Mouse (Mus musculus): ENCODE results near the gene Vasn. TPM values are rescaled to one million over a fixed set of nuclear protein-coding genes. Genes with fewer than 3 reads are reported as not detected.

Vasn gene
- polyA plus RNA-seq, 1 experiment from 2014 or later: 24.1 TPM

DNA sequence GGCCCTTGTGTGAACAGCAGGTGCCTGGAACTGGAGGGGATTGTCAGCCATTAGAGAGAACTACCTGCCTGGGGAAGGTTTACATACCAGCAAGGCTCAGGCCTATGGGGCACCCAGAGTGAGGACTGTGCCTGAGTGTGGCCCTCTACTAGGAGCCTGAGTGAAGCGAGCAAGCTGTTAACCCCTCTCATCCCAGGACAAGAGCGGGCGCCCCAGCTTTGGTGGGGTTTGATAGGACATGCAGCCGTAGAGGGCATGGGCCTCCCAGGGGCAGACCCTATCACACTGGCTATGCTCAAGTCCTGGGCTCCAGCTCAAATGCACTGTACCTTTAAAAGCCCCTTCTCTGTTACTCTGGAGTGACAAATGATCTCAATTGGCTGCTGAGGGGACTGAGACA lies 7.1 kb downstream of the Vasn start:
- peaks cover 32% of the 10 kb centered on the region for H3K36me3 ChIP-seq

DNA sequence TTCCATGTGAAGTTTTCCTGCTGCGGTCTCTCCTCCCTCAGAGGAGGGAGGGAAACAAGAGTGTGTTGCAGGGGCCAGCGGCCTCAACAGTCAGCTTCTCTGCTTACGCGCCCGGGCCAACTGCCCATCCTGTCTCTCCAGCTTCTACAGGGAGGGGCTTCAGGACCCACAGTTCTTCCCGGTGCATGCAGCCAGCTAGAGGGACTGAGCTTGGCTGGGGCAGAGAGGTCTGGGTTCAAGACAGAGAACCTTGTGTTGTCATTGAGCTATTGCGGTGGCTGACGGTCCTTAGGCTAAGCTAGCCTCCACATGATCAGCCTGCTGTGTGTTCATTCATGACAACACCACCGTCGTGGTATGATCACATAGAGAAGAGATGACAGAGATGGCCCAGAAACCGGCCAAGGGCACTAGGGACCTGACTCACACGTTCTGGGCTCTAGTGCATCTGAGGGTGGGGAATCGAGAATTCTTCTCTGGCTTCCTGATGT lies 8.0 kb downstream of the Vasn start:
- peak overlapping the region; percentile 8; the same call in 1 of the 2 replicates for H3K4me2 ChIP-seq (replicated peaks)
- no peaks in the 10 kb centered on the region for H3K27me3 ChIP-seq
- peak overlapping the region; percentile 11; the same call in 1 of the 2 replicates for H3K9ac ChIP-seq
- no peak overlapping the region for H3K4me3 ChIP-seq
- H3K27ac ChIP-seq: peak overlapping the region; percentile 82
- WGBS: 55% methylated on average over 13 of the region's 13 CpGs
- peaks cover 32% of the 10 kb centered on the region for H3K36me3 ChIP-seq
- no peak for ATAC-seq (ENCODE audit: insufficient number of reproducible peaks, insufficient read depth, low FRiP score, low TSS enrichment)
- peaks cover 88% of the 10 kb centered on the region for H3K4me1 ChIP-seq
- no peaks in the 10 kb centered on the region for H3K9me3 ChIP-seq

More for the DNA sequence above, 7.1 kb downstream of the Vasn start:
- Histone ChIP-seq H3K4me1 (peaks cover 88% of the 10 kb centered on the region), H3K27ac (peak overlapping the region; percentile 82), H3K4me2 (replicated peaks) (peak overlapping the region; percentile 8; the same call in 1 of the 2 replicates), H3K9ac (peak overlapping the region; percentile 11; the same call in 1 of the 2 replicates), H3K27me3 (no peaks in the 10 kb centered on the region), H3K9me3 (no peaks in the 10 kb centered on the region), H3K4me3 (no peak overlapping the region)
- WGBS: 60% methylated on average over 4 of the region's 4 CpGs
- no peak for ATAC-seq (ENCODE audit: insufficient number of reproducible peaks, insufficient read depth, low FRiP score, low TSS enrichment)

DNA sequence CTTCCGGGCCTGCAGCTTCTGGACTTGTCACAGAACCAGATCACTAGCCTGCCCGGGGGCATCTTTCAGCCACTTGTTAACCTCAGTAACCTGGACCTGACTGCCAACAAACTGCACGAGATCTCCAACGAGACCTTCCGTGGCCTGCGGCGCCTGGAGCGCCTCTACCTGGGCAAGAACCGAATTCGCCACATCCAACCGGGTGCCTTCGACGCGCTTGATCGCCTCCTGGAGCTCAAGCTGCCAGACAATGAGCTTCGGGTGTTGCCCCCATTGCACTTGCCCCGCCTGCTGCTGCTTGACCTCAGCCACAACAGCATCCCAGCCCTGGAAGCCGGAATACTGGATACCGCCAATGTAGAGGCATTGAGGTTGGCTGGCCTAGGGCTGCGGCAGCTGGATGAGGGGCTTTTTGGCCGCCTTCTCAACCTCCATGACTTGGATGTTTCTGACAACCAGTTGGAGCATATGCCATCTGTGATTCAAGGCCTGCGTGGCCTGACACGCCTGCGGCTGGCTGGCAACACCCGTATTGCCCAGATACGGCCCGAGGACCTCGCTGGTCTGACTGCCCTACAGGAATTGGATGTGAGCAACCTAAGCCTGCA lies 8.8 kb downstream of the Vasn start:
- Histone ChIP-seq H3K9me3 (no peaks in the 10 kb centered on the region), H3K36me3 (peaks cover 28% of the 10 kb centered on the region), H3K27me3 (no peaks in the 10 kb centered on the region), H3K4me1 (peaks cover 87% of the 10 kb centered on the region), H3K4me2 (replicated peaks) (no peak overlapping the region), H3K27ac (peak overlapping the region; percentile 82), H3K9ac (no peak overlapping the region), H3K4me3 (no peak overlapping the region)
- 85% methylated on average over 28 of the region's 28 CpGs for WGBS
- ATAC-seq (ENCODE audit: insufficient number of reproducible peaks, insufficient read depth, low FRiP score, low TSS enrichment): no peak

DNA sequence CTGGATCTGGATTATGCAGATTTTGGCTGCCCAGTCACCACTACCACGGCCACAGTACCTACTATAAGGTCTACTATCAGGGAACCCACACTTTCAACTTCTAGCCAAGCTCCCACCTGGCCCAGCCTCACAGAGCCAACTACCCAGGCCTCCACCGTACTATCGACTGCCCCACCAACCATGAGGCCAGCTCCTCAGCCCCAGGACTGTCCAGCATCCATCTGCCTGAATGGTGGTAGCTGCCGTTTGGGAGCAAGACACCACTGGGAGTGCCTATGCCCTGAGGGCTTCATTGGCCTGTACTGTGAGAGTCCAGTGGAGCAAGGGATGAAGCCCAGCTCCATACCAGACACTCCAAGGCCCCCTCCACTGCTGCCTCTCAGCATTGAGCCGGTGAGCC lies 9.5 kb downstream of the Vasn start:
- H3K36me3 ChIP-seq: peaks cover 21% of the 10 kb centered on the region
- H3K27me3 ChIP-seq: no peaks in the 10 kb centered on the region
- H3K4me3 ChIP-seq: no peak overlapping the region
- ATAC-seq (ENCODE audit: insufficient number of reproducible peaks, insufficient read depth, low FRiP score, low TSS enrichment): no peak
- 73% methylated on average over 5 of the region's 5 CpGs for WGBS
- peaks cover 80% of the 10 kb centered on the region for H3K4me1 ChIP-seq
- H3K9me3 ChIP-seq: no peaks in the 10 kb centered on the region
- H3K9ac ChIP-seq: no peak overlapping the region
- no peak overlapping the region for H3K4me2 ChIP-seq (replicated peaks)
- no peak overlapping the region for H3K27ac ChIP-seq

DNA sequence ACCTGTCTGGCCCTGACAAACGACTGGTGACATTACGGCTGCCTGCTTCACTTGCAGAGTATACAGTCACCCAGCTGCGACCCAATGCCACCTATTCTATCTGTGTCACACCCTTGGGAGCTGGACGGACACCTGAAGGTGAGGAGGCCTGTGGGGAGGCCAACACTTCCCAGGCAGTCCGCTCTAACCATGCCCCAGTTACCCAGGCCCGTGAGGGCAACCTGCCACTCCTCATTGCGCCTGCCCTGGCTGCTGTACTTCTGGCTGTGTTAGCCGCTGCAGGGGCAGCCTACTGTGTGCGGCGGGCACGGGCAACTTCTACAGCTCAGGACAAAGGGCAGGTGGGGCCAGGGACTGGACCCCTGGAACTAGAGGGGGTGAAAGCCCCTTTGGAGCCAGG lies 10.0 kb downstream of the Vasn start:
- WGBS: 89% methylated on average over 11 of the region's 11 CpGs
- no peak overlapping the region for H3K9ac ChIP-seq
- H3K27me3 ChIP-seq: no peaks in the 10 kb centered on the region
- H3K4me1 ChIP-seq: peaks cover 77% of the 10 kb centered on the region
- no peak overlapping the region for H3K27ac ChIP-seq
- peaks cover 20% of the 10 kb centered on the region for H3K36me3 ChIP-seq
- no peak overlapping the region for H3K4me3 ChIP-seq
- no peak for ATAC-seq (ENCODE audit: insufficient number of reproducible peaks, insufficient read depth, low FRiP score, low TSS enrichment)
- no peak overlapping the region for H3K4me2 ChIP-seq (replicated peaks)
- H3K9me3 ChIP-seq: no peaks in the 10 kb centered on the region

DNA sequence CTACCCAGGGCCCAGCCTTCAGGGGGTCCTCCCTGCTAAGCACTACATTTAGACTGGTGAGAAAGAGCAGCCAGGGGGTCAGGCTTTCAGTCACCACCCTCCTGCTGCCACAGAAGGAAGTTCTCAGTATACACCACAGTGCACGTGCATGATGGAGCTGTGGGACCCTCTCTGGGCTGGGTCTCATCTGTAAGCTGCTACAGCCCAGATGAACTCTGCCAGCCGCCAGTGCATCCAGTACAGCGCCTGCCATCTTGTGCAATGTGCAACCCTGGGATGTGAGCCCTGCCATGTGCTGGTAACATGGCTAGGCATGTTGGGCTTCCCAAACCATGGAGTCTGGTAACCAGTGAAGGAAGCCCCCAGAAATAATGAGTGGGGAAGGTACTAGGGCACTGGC lies 10.4 kb downstream of the Vasn start:
- Histone ChIP-seq H3K36me3 (peaks cover 21% of the 10 kb centered on the region), H3K9me3 (no peaks in the 10 kb centered on the region), H3K4me1 (peaks cover 78% of the 10 kb centered on the region), H3K4me3 (no peak overlapping the region), H3K4me2 (replicated peaks) (no peak overlapping the region), H3K27me3 (no peaks in the 10 kb centered on the region), H3K9ac (no peak overlapping the region), H3K27ac (peak overlapping the region; percentile 96; the same call in 1 of the 2 replicates)
- ATAC-seq (ENCODE audit: insufficient number of reproducible peaks, insufficient read depth, low FRiP score, low TSS enrichment): no peak
- WGBS: 87% methylated on average over 3 of the region's 3 CpGs

DNA sequence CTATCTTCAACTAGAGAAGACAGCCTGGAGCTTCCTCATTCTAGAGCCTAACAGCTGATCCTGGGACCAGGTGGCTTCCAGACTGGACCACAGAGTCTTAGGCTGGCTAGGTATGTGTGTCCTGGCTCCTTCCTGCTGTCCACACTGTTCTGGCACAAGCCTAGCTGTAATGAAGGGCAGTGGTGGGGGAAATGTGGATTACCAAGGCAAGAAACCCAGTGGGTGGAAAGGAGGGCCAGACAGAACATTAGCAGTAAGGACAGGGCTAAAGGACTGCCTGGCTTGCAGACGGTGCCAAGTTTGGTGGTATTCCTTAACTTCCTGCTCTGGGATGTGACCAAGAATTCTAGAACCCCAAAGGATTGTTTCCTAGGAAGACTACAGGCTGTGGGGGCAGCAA lies 11.3 kb downstream of the Vasn start:
- Histone ChIP-seq H3K9me3 (no peaks in the 10 kb centered on the region), H3K4me1 (peaks cover 78% of the 10 kb centered on the region), H3K9ac (0 out of 2 replicates have a peak overlapping the region, but pooled peaks have one; percentile 2), H3K36me3 (peaks cover 26% of the 10 kb centered on the region), H3K27me3 (no peaks in the 10 kb centered on the region), H3K27ac (peak overlapping the region; percentile 96), H3K4me2 (replicated peaks) (no peak overlapping the region), H3K4me3 (no peak overlapping the region)
- WGBS: 57% methylated on average over 1 of the region's 1 CpGs
- no peak for ATAC-seq (ENCODE audit: insufficient number of reproducible peaks, insufficient read depth, low FRiP score, low TSS enrichment)

DNA sequence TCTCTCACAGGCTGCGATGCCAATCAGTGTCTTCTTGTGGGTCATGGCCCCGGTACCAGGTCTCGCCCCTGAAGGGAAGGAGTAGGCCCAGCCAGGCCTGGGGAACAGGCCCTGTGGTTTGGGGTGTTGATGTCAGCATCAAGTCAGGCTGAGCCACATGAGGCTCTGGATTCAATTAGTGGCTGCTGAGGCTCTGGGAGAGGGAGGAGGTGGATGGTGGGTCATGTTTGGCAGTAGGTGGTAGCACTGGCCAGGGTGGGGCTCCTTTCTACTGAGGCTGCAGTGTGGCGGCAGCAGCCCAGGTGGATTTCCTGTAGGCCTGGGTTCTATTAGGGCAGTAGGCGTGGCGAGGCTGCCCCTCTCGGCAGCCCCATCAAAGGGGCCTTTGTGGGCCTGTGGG lies 11.9 kb downstream of the Vasn start:
- H3K9me3 ChIP-seq: no peaks in the 10 kb centered on the region
- peak overlapping the region; percentile 96 for H3K27ac ChIP-seq
- 28% methylated on average over 7 of the region's 7 CpGs for WGBS
- peaks cover 78% of the 10 kb centered on the region for H3K4me1 ChIP-seq
- H3K36me3 ChIP-seq: peaks cover 26% of the 10 kb centered on the region
- H3K27me3 ChIP-seq: no peaks in the 10 kb centered on the region
- 0 out of 2 replicates have a peak overlapping the region, but pooled peaks have one; percentile 18 for H3K4me2 ChIP-seq (replicated peaks)
- ATAC-seq (ENCODE audit: insufficient number of reproducible peaks, insufficient read depth, low FRiP score, low TSS enrichment): peak; percentile 74
- peak overlapping the region; percentile 2; the same call in 1 of the 2 replicates for H3K9ac ChIP-seq
- H3K4me3 ChIP-seq: no peak overlapping the region

DNA sequence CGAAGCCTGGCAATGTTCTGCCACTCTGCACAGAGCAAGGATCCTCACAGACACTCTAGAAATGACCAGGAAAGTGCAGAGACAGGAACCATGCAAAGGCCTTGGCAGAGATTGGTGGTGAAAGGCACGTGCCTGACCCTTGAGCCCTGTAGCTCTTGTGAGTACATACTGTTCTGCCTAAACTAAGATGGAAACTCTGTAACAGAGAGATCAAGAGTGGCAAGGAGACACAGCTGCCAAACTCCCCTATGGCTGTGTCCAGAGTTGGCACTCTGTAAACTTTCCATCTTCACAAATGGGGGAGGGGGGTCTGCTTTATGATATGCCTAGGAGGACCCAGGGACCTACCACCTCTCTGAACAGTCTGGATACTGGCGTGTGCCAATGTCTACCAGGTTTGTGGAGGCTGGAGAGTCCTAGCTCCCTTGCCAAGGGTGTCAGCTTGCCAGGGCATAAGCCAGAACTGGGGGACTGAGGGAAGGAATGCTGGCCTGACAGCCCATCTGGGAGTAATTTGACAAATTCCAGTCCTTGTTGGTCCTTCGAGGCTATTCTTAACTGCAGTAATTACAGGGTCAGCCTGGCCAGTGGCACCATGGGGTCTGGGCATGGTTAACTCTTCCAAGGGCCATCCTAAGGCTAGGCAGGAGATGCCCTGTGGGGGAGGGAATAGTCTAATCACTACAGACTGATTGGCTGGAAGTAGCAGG lies 13.1 kb downstream of the Vasn start:
- Histone ChIP-seq H3K9me3 (no peaks in the 10 kb centered on the region), H3K27ac (peak overlapping the region; percentile 96), H3K4me1 (peaks cover 78% of the 10 kb centered on the region), H3K4me3 (no peak overlapping the region), H3K9ac (no peak overlapping the region), H3K4me2 (replicated peaks) (no peak overlapping the region), H3K36me3 (peaks cover 26% of the 10 kb centered on the region), H3K27me3 (no peaks in the 10 kb centered on the region)
- no peak for ATAC-seq (ENCODE audit: insufficient number of reproducible peaks, insufficient read depth, low FRiP score, low TSS enrichment)
- WGBS: 48% methylated on average over 4 of the region's 4 CpGs

DNA sequence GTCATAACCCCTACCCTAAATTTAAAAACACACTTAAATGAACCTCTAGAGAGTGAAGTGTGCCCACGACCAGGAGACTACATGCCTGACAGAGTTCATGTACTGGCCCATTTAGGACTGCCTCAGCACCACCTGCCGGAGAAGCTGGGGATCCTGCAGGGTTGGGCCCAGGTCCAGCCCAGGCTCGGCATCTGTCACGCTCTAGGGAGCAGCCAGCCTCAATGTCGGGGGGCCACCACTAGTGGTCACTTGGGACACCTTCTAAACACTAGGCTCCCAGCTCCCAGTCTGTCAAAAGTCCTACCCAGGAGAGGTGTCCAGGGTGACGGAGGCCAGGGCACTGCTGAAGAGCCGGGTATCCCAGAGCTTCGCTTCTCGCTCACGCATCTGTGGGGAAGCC lies 15.0 kb downstream of the Vasn start:
- no peak for ATAC-seq (ENCODE audit: insufficient number of reproducible peaks, insufficient read depth, low FRiP score, low TSS enrichment)
- Histone ChIP-seq H3K9me3 (no peaks in the 10 kb centered on the region), H3K27ac (0 out of 2 replicates have a peak overlapping the region, but pooled peaks have one; percentile 14), H3K4me3 (no peak overlapping the region), H3K4me1 (peaks cover 81% of the 10 kb centered on the region), H3K36me3 (peaks cover 12% of the 10 kb centered on the region), H3K27me3 (no peaks in the 10 kb centered on the region), H3K9ac (no peak overlapping the region), H3K4me2 (replicated peaks) (no peak overlapping the region)
- 79% methylated on average over 10 of the region's 10 CpGs for WGBS

DNA sequence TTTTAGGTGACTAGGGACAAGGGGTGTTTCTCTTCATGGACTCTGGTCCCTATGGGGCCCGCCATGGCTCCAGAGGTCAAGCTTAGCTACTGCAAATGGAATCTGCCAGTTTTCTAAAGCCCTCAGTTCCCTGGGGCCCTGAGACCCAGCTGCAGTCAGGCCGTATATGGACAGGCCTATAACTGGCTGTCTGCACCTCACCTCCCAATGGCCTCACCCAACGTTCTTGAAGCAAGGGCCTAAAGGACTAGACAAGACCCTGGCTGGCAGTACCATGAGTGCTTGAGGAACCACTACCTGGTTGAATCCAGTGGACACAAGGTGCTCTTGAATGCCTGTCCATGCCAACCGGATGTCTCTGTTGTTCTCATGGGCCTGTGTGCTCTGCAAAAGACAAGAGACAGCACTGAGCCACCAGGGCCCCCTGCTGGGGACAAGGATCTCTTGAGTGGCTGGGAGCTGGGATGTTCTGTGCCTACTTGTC lies 15.6 kb downstream of the Vasn start:
- no peak for ATAC-seq (ENCODE audit: insufficient number of reproducible peaks, insufficient read depth, low FRiP score, low TSS enrichment)
- Histone ChIP-seq H3K27me3 (no peaks in the 10 kb centered on the region), H3K4me2 (replicated peaks) (no peak overlapping the region), H3K9ac (no peak overlapping the region), H3K36me3 (peaks cover 7% of the 10 kb centered on the region; the same call in 1 of the 2 replicates), H3K4me3 (no peak overlapping the region), H3K4me1 (peaks cover 75% of the 10 kb centered on the region), H3K9me3 (no peaks in the 10 kb centered on the region), H3K27ac (peak overlapping the region; percentile 84)
- 58% methylated on average over 4 of the region's 4 CpGs for WGBS
